Mouse (Mus musculus) layer of hippocampus, adult 8-10 months (tissue): ENCODE results near the gene Thrap3. TPM values are rescaled to one million over a fixed set of nuclear protein-coding genes. Genes with fewer than 3 reads are reported as not detected.

Experiments
- DNase-seq, 2 experiments: peaks; one replicate each; pipeline ENCODE4 v3.0.0; 2022; ENCODE audit warnings: low spot score in 2 of 2
- total RNA-seq, 4 experiments: library from RNA; stranded (reverse); gene quantifications; 2 replicates each; pipeline ENCODE4 v1.2.4; 2022

Gene Thrap3
- total RNA-seq, 4 experiments from 2014 or later: 151 to 172 (median 170) TPM

DNA sequence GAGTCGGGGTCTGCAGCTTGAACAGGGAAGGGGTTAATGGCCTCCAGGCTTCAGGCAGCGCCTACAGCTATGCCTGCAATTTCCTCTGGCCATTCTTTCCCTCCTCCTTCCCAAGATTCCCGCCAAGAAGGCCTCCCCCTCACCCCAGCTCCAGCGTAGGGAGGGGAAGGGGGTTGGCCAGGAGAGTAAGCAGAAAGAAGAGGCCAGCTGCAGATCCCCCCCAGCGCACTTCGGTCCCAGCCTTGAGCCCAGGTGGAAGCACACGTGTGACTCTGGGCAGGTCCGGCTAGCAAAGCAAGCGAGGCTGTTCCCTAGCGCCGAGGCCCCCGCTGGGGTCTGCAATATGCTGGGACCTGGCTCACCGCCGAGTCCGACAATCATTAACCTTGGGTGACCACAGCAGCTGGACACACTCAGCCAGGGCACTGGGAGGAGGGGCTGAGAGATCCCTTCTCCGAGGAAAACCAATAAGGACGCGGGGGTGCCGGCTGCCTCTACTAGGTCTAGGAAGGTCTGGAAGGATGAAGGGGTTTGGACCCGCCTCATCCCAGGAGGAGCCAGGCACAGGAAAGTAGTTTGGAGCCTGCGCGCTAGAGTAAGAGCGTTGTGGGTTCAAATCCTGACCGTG, 54.9 kb downstream of the Thrap3 start, which contains the start of gene Eva1b:
TSS of gene Eva1b (plus strand) at position 212 of the 628 bp plus-strand sequence.
- DNase-seq: no peak

DNA sequence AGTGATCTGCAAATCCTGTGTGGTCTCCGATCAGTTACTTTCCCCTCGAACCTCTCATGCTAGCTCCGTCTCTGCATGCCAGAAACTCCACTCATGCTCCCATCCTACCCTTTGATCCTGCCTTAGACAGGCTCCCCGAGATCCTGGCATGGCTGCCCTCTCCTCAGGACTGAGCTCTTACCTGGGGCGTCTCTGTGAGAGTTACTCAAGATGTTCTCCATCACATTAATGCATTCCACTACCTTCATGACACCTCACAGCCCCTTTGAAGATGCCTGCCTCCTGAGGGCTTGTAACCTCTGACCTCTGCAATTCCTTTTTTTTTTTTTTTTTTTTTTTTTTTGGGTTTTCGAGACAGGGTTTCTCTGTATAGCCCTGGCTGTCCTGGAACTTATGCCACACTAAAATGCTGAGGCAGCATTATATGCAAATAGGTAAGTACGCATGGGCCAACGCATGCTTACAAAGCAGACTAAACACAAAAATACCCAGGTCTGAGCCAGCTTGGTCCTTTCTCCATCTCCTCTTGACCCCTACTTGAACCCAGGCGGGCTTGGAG, 55.5 kb downstream of the Thrap3 start:
- DNase-seq: no peak

DNA sequence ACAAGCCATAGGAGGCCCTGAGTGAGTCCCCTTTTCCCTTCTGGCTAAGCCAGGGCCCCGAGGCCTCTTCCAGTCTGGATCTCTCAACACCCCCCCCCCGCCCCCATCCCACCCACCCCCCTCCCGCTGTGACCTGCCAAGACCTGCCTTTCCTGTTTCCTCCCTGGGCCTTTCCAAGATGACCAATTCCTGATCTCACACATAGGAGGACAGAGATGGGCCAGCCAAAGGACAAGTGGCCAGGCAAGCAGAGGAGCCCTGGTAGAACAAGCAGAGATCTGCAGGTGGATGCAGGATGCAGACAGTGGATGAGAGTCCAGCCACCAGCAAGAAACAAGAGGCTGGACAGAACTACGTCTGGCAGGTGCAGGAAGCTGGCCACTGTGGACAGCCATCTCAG, 57.2 kb downstream of the Thrap3 start:
- no peak for DNase-seq

DNA sequence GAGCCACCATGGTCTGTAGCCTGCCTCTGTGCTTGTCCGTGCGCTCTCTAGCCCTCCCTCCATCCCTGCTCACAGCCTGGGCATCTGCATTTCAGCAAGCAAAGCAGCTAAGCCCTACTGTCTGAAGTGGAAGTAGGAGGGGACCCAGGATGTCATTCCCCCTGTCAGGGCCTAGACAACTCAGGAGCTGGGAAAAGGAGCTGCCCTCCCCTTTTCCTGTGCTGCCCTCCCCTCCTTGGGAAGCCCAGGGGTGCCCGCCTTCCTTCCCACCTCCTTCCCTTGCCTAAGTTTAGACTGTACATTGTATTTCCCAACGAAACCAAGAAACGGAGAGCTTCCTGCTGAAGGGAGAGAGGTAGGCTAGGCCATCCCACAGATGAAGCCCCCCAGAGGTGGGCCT, 61.5 kb downstream of the Thrap3 start:
- no peak for DNase-seq

DNA sequence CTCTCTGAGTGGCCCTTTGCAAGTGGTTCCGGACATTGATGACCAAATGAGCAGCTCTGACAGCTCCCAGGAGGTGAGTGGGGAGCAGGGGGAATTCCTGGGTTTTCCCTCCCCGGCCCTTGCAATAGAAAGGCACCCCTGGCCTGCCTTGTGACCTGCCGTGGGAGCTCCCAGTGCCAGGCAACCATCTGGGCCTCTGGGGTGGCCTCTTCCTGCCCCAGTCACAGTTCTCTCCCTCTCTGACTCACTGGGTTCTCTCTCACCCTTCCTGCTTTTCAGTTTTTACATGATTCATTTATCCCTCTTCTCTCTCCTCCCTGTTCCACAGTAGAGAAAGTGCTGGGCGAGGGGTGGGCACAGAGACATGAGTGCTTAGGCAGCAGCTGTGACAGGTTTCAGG, 64.8 kb downstream of the Thrap3 start:
- no peak for DNase-seq

DNA sequence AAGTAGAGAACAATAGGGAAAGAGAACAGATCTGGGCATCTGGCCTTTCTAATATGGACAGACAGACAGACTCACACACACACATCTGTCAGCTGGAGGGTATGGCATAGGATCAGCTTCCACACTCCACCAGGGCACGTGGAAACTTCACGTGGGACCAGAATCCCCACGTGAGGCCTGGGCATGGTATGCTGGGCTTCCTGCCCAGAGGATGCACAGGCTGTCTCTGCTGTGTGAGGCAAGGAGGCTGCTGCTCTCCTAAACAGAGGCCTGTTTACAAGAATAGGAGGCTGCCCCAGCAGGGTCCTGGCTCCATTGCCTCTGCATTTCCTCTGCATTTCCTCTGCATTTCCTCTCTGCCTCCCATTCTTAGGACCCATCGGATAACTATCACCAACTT, 67.9 kb downstream of the Thrap3 start:
- DNase-seq: no peak

DNA sequence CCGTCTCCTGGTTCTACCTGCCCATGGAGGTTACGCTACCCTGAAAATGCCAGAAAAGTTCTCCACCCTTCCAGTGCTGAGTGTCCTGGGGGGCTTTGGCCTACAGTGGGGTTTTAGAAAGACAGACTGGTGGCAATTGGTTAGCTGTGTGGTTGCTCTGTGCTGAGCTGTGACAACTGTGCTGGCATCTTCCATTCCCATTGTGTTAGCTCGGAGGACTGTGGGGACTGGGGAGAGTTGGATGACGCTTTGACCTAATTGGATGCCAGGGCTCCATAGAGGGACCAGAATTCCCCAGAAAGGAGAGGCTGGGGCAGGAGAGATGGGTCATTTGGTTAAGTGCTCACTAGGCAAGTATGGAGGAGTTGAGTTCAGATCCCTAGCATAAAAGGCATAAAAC, 68.3 kb downstream of the Thrap3 start:
- no peak for DNase-seq

DNA sequence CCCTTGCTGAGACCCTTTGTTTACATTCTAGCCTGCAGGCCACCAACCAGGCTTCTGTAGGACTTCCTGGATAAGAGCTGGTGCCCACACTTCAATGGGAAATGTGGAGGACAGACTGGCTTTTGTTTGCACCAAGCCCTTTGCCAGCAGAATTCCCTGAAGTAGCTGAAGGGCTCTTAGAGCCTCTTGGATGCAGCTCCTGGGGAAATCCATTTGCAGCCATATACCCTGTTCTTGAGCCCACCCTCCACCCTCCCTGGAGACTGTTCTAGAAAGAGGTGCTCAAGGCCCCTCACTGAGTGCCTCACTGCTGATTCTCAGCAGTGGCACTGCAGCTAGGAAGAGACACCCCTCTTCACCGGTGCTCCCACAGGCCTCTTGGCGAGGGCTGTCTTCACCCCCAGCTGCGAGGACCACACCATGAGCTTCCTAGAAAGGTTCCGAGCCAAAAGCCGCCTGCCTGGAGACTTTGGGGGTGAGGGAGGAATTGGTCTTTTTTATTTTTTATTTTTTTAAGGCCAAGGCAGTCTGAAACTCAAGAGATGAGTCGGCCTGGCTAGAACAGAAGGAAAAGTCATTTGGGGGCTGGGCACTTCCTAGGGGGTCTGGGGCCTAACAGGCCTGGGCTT, 69.8 kb downstream of the Thrap3 start:
- no peak for DNase-seq

DNA sequence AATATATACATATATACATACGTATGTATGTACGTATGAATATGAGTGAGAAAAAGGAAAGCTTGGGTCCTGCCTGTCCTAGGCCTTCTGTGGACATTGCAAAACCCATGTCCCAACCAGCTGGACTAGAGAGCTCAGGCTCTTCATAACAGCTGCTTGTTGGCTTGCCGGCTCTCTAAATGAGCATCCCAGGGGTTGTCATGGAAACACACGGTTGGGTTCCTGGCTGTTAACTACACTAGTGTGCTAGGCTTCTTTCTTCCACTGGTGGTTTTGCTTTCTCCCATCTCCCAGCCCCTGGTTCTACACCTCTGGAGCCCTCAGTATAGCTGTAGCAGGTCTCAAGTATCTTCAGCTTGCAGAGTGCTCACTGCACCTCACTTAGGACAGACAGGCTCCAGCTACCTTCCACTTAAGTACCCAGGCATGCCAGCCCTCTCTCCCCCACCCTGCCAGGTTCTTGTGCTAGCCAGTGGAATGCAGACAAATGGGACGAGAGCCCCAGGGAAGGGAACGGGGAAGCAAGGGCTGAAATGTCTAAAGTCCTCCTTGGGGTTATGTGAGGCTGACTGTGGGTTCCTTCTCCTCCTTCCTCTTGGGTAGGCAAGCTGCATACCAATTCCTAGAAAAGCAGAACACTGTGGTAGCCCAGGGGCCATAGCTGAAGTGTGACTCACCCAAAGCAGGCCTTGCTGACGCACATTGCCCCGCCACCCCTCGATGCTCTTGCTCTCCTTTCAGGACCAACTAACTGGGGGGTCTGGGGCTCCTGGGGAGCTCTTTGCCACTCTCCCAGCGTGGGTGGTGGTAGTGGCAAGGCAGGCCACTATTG, 71.1 kb downstream of the Thrap3 start:
- peak; percentile 68 to 76 for DNase-seq

DNA sequence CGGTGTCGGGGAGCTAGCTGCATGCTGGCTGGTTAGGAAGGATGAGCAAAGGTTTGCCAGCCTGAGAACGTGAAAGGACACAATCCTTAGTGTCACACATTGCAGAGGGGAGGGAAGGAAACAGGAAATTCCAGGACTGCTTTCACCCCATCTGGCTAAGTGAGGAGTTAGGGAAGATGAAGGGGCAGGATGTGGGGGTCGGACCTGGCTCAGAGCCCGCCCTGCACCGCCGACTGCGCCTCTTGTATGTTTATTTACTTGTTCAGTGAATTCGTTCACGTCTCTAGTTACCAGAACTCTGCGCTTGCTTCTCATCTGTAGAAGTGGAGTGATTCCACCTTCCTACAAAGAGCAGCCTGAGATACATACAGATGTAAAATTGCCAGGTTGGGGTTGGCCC, 72.1 kb downstream of the Thrap3 start:
- DNase-seq: no peak

DNA sequence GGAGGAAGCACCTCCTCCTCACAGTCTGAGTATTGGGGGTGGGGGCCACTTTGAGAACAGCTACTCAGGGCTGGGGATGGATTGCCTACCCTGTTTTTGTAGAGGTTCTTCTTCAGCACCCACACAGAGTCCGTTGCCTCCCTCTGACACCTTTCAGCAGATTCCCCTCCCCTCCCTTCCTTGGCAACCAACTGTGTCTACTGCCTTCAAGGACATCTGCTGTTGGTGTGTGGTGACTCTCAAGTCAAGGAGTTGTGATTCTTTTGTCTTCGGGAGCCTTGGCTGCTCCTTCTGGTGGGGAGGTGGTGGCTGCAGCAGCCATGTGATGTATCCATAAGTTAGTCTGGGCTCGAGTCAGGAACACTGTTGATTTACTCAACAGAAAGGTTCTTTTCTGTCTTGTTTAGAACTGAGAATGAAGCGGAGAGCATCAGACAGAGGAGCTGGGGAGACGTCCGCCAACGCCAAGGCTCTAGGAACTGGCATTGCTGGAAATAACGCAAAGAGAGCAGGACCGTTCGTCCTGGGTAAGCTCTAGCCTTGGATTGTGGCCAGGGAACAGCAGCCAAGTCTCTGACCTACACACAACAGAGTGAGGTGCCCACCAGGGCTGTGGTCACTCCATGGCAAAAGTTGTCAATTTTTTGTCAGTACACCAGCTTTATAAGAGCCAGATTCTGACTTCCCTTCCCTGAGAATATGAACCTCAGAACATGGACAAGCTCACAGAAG, 79.1 kb downstream of the Thrap3 start:
- no peak for DNase-seq

DNA sequence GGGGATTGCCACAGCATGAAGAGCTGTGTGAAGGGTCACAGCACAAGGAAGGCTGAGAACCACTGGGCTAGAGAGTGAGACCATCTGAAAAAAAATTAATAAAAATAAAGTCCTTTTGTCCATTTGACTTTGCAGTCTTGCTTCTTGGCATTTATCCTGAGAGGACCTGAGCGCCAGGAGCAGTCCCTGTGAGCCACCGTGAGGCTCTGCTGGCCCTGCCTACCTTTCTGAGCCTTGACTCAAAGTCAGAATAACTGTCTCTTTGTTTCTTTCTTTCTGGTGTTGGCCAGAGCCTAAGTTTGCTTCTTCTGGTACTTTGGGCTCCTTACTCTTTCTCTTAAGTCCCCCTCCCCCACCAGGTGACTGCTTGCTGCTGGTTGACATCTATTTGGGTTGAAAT, 82.1 kb downstream of the Thrap3 start:
- no peak for DNase-seq

DNA sequence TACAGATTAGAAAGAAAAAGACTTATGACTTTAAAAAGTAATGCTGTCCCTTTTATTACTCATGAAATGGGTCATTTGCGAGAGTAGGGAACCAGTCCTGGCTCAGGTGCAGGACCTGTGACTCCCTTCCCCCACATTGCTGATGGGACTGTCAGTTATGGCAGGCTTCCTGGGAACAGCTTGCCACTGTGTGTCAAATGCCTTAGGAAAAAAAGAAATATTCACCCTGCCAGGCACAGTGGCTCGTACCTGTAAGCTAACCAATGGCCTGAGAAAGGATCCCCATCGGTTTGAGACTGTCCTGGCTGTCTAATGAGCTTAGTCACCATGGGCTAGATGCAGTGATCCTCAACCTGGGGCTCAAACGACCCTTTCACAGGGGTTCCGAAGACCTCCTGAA, 82.5 kb downstream of the Thrap3 start:
- DNase-seq: no peak

DNA sequence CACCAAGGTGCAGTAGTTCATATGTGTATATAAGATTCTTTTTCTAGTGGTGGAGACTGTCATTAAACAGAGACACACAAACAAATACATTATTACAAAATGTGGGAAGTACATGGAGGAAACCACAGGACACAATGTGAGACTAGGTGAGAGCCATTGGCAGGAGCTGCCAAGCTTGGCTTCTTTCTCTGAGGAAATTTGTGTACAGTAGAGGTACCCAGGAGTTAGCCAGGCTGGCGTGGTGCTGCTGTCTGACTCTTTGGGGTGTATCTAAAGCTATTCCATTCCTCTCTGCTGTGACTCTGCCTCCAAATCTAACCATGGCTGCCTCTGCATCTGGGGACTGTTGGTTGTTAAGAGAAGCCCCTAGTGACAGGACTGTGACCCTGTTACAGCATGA, 83.5 kb downstream of the Thrap3 start:
- DNase-seq: no peak

DNA sequence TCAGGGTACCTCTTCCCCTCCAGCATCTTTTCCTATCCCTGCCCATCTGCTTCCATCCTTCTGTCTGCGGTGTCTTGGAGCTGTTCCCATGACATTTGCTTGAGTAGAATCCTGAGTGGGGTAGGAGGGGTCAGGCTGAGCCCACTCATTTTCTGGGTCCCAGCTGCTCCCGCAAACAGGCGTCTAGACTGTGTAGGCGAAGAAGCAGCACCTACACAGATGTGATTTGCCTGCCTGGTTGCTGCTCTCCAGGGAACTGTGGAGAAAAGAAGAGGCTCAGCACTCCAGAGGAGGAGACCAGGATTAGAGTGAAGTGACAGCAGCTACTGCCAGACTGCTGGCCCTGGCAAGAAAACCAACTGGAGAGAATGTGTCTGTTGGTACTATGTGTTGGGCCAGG, 83.9 kb downstream of the Thrap3 start:
- DNase-seq: peak; percentile 76 to 85

DNA sequence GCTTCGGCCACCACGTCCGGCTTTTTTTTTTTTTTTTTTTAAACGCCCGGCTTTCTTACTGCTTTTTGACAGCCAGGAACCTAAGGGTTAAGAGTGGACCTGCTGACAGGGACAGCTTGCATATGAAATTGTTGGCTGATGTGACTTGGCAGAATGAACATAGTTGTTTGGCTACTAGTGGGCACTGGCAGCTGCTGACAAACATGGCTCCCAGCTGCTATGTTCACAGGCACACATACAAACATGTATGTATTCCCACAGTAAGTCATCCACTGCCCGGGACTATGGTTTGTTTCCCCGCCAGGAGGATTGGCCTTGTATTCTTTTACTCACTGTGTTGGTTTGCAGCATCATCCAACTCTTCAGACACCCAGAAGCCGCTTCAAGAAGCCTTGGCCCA, 85.4 kb downstream of the Thrap3 start:
- no peak for DNase-seq

DNA sequence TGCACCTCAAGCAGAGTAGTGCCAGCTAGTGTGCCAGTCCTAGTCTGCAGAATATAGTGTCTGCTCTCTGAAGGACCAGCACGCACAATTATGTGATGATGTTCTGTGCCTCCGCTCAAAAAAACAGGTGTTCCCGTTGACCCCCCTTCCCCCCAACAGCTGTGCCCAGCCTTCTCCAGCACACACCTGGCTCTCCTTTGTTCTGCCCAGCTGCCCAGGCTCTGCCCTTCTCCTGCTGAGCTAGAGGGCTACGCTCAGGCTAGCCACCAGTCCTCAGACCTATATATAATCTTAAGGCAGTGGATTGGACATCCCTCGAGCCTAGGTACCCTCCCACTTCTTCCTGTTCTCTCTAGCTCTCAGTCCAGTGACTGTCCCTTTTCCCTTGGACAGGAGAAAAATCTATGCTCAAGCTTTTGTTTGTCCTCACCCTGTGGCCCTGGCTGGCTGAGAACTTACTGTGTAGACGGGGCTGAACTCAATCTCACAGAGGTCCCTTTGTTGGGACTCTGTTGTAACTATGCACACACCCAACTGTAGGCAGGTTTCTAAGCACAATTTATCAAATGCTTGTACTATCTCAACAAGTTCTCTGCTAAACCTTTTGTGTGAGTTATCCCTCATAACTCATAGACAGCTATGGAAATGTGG, 86.6 kb downstream of the Thrap3 start:
- no peak for DNase-seq

DNA sequence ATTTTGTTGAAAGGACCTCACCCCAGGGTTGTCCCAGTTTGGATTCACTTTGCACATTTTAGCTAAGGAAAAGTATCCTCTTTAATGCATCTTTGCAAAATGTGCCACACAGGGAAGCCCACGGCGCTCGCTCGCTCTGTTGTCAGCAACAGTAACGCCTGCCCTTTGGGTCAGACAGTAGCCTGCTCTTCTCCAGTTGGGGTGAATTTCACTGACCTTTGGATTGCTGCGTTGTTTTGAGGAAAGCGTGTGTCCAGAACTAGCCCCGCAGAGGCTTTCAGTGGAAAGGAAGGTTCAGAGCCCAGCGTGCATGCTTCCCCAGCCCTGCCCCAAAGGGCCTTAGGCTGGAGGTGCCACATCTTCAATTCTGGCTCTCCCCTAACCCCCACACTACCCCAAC, 87.1 kb downstream of the Thrap3 start:
- no peak for DNase-seq
